Mouse (Mus musculus): ENCODE data around the gene Gm4216. TPM values are rescaled to one million over a fixed set of nuclear protein-coding genes. Genes with fewer than 3 reads are reported as not detected.
"Not testable (repeated sequence)": the region's sequence is repeated elsewhere in the genome, so short reads cannot be mapped to it uniquely, and the experiment has no call there.

The Gm4216 gene
- polyA plus RNA-seq (2012; ENCODE audit: insufficient read depth, insufficient read length, low replicate concordance, missing spikeins) = not detected in 2 replicates

GRCm38 (mm10) chr7:23019823-23020222 is at the start of gene Gm4216:
Gene Gm4216 (minus strand): TSS chr7:23019923.
- no CpG with 5 or more reads among the region's 3 CpGs for WGBS
- not testable (repeated sequence) for H3K4me1 ChIP-seq (ENCODE audit: control insufficient read depth, insufficient read depth, low read length); H3K27ac ChIP-seq (ENCODE audit: insufficient read depth, low read depth, low read length); H3K4me3 ChIP-seq (ENCODE audit: insufficient read depth, low read depth, low read length)

- H3K4me1 ChIP-seq (ENCODE audit: control insufficient read depth, insufficient read depth, low read length); H3K27ac ChIP-seq (ENCODE audit: insufficient read depth, low read depth, low read length); H3K4me3 ChIP-seq (ENCODE audit: insufficient read depth, low read depth, low read length): not testable (repeated sequence)
- WGBS = no CpG with 5 or more reads among the region's 1 CpGs
Measured at GRCm38 (mm10) chr7:23067356-23067755, 47.6 kb upstream of the Gm4216 start, which contains the start of gene Gm8720. Gene Gm8720 (minus strand): TSS chr7:23067456.

- H3K27ac ChIP-seq (ENCODE audit: insufficient read depth, low read depth, low read length); H3K4me3 ChIP-seq (ENCODE audit: insufficient read depth, low read depth, low read length); H3K4me1 ChIP-seq (ENCODE audit: control insufficient read depth, insufficient read depth, low read length): not testable (repeated sequence)
- no CpG with 5 or more reads among the region's 1 CpGs for WGBS
Measured at GRCm38 (mm10) chr7:23055240-23055639, 35.5 kb upstream of the Gm4216 start, which contains the start of gene Vmn1r163. Gene Vmn1r163 (plus strand): TSS chr7:23055540.

- WGBS = no CpG with 5 or more reads among the region's 5 CpGs
- not testable (repeated sequence) for H3K27ac ChIP-seq (ENCODE audit: insufficient read depth, low read depth, low read length); H3K4me1 ChIP-seq (ENCODE audit: control insufficient read depth, insufficient read depth, low read length); H3K4me3 ChIP-seq (ENCODE audit: insufficient read depth, low read depth, low read length)
Measured at GRCm38 (mm10) chr7:22984573-22984972, 35.1 kb downstream of the Gm4216 start, which contains the start of gene Gm4214. Gene Gm4214 (minus strand): TSS chr7:22984673.

Other genes starting within 250 kb of the Gm4216 start
- gene Vmn1r158, start 229.1 kb downstream of the Gm4216 start, polyA plus RNA-seq (2012; ENCODE audit: insufficient read depth, insufficient read length, low replicate concordance, missing spikeins) = not detected in 2 replicates
- gene Vmn1r159, start 176.3 kb downstream of the Gm4216 start, polyA plus RNA-seq (2012; ENCODE audit: insufficient read depth, insufficient read length, low replicate concordance, missing spikeins) = not detected in 2 replicates
- not detected in 2 replicates for gene Vmn1r160, start 148.7 kb downstream of the Gm4216 start, polyA plus RNA-seq (2012; ENCODE audit: insufficient read depth, insufficient read length, low replicate concordance, missing spikeins)
- gene Gm4214, start 35.2 kb downstream of the Gm4216 start, polyA plus RNA-seq (2012; ENCODE audit: insufficient read depth, insufficient read length, low replicate concordance, missing spikeins) = not detected in 2 replicates
- not detected in 2 replicates for gene Vmn1r163, start 35.6 kb upstream of the Gm4216 start, polyA plus RNA-seq (2012; ENCODE audit: insufficient read depth, insufficient read length, low replicate concordance, missing spikeins)
- gene Gm8720, start 47.5 kb upstream of the Gm4216 start, polyA plus RNA-seq (2012; ENCODE audit: insufficient read depth, insufficient read length, low replicate concordance, missing spikeins) = not detected in 2 replicates
- not detected in 2 replicates for gene Gm10662, start 124.6 kb upstream of the Gm4216 start, polyA plus RNA-seq (2012; ENCODE audit: insufficient read depth, insufficient read length, low replicate concordance, missing spikeins)
- gene Vmn1r165, start 197.4 kb upstream of the Gm4216 start, polyA plus RNA-seq (2012; ENCODE audit: insufficient read depth, insufficient read length, low replicate concordance, missing spikeins) = not detected in 2 replicates
- gene Vmn1r166, start 231.8 kb upstream of the Gm4216 start, polyA plus RNA-seq (2012; ENCODE audit: insufficient read depth, insufficient read length, low replicate concordance, missing spikeins) = not detected in 2 replicates